Comparison of ENCODE assay signal across 24 mouse cellular contexts in genomic region chr6:98996346-98996745, GRCm38 (mm10).
DNase-seq lines count a peak whose midpoint lies in the region; ATAC-seq and TF ChIP-seq lines count a peak whose summit lies in the region.
"Had no signal": no experiment of that assay in that cellular context is flagged by ENCODE, and none has a peak within 500 bp of the region (broad histone marks: within the 10 kb centered on the region; RNA-seq: fewer than 3 reads in every experiment).

No protein-coding gene starts in this region.

- TF ChIP-seq CTCF in liver, adult 2 months (IDR thresholded peaks at IDR 0.05; ENCODE audit: low read depth, low read length) = no peak

- H3K4me1 ChIP-seq in liver, adult 2 months (ENCODE audit: control insufficient read depth, insufficient read depth, low read length) = no peaks in the 10 kb centered on the region; the same call in 1 of the 2 replicates
- peaks cover 15% of the 10 kb centered on the region for H3K4me1 ChIP-seq in liver, embryonic 11.5 days (replicated peaks; ENCODE audit: control insufficient read depth, insufficient read depth, low read length)
- H3K4me1 ChIP-seq in forebrain, embryonic 14.5 days (ENCODE audit: control insufficient read depth, insufficient read depth, low read length) = peaks cover 19% of the 10 kb centered on the region

- no peak for ATAC-seq in liver, embryonic 11.5 days (replicated peaks; ENCODE audit: low FRiP score)
- ATAC-seq in megakaryocyte, adult 5-6 weeks (ENCODE audit: poor library complexity, severe bottlenecking) = peak; percentile 41; the same call in 1 of the 2 replicates
- ATAC-seq in forebrain, embryonic 14.5 days = no peak
- ATAC-seq: forebrain, embryonic 15.5 days; hindbrain, postnatal 0 days; inflammation-experienced regulatory T-cells, adult 6 months had no signal

- WGBS in liver, adult 2 months = 90% methylated on average over 1 of the region's 1 CpGs
- 69% methylated on average over 1 of the region's 1 CpGs for whole genome bisulfite sequencing in liver, embryonic 11.5 days
- WGBS in forebrain, embryonic 14.5 days = 87% methylated on average over 1 of the region's 1 CpGs

- no peak overlapping the region for H3K4me2 ChIP-seq in liver, embryonic 11.5 days
- H3K4me2 ChIP-seq in forebrain, embryonic 14.5 days (ENCODE audit: low read length) = no peak overlapping the region
- H3K4me2 ChIP-seq: embryonic facial prominence, embryonic 12.5 days; embryonic facial prominence, embryonic 15.5 days; forebrain, embryonic 15.5 days; heart, embryonic 13.5 days; hindbrain, embryonic 14.5 days had no signal

- H3K27ac ChIP-seq in liver, adult 2 months (replicated peaks; ENCODE audit: insufficient read depth, low read depth, low read length) = no peak overlapping the region
- no peak overlapping the region for H3K27ac ChIP-seq in liver, embryonic 11.5 days (ENCODE audit: low read depth, low read length)
- H3K27ac ChIP-seq in forebrain, embryonic 14.5 days (ENCODE audit: low read depth, low read length) = no peak overlapping the region
- H3K27ac ChIP-seq: embryonic facial prominence, embryonic 12.5 days; embryonic facial prominence, embryonic 15.5 days; forebrain, embryonic 15.5 days; heart, adult 2 months; heart, embryonic 10.5 days; hindbrain, embryonic 14.5 days; hindbrain, postnatal 0 days had no signal

- peaks cover 2% of the 10 kb centered on the region; the same call in 1 of the 2 replicates for H3K36me3 ChIP-seq in liver, adult 2 months (ENCODE audit: control insufficient read depth, insufficient read depth, low read length)
- H3K36me3 ChIP-seq in liver, embryonic 11.5 days (ENCODE audit: control insufficient read depth, insufficient read depth, low read length) = no peaks in the 10 kb centered on the region
- no peaks in the 10 kb centered on the region; the same call in 1 of the 2 replicates for H3K36me3 ChIP-seq in forebrain, embryonic 14.5 days (ENCODE audit: control insufficient read depth, insufficient read depth, low read length)
- H3K36me3 ChIP-seq: embryonic facial prominence, embryonic 12.5 days; embryonic facial prominence, embryonic 15.5 days; forebrain, embryonic 15.5 days had no signal

- no peak for TF ChIP-seq POLR2A in liver, adult 2 months (IDR thresholded peaks at IDR 0.05; ENCODE audit: extremely low read depth, insufficient read depth, low read length)

- no peaks in the 10 kb centered on the region for H3K9me3 ChIP-seq in liver, embryonic 11.5 days (ENCODE audit: control insufficient read depth, low read length)
- no peaks in the 10 kb centered on the region for H3K9me3 ChIP-seq in forebrain, embryonic 14.5 days (replicated peaks; ENCODE audit: control insufficient read depth, low read length)
- H3K9me3 ChIP-seq: embryonic facial prominence, embryonic 12.5 days; embryonic facial prominence, embryonic 15.5 days; forebrain, embryonic 15.5 days; heart, embryonic 10.5 days; heart, embryonic 13.5 days had no signal

- no peak overlapping the region for H3K9ac ChIP-seq in liver, adult 2 months (ENCODE audit: low read depth, low read length)
- no peak overlapping the region for H3K9ac ChIP-seq in liver, embryonic 11.5 days (ENCODE audit: low read depth, low read length)
- H3K9ac ChIP-seq in forebrain, embryonic 14.5 days (ENCODE audit: low read length) = no peak overlapping the region
- H3K9ac ChIP-seq: embryonic facial prominence, embryonic 12.5 days; embryonic facial prominence, embryonic 15.5 days; forebrain, embryonic 15.5 days; heart, embryonic 13.5 days; hindbrain, embryonic 14.5 days had no signal

- peaks cover 31% of the 10 kb centered on the region for H3K79me2 ChIP-seq in liver, adult 2 months (ENCODE audit: control insufficient read depth, insufficient read depth, low read length)

- DNase-seq in liver, adult 2 months (ENCODE audit: extremely low read depth, low read depth, low spot score) = peak; percentile 29
- DNase-seq in liver, embryonic 11.5 days (ENCODE audit: low spot score) = no peak
- DNase-seq in A20 (ENCODE audit: low read depth, low spot score) = peak; percentile 58
- DNase-seq in ovary, postnatal 10 days (ENCODE audit: low spot score) = no peak
- DNase-seq in forebrain, embryonic 14.5 days (ENCODE audit: low spot score) = no peak
- DNase-seq: adrenal gland, adult 2 months; adrenal gland, postnatal 14 days; cerebellum, adult 11 months; cerebellum, adult 2 months; cerebellum, adult 9-11 months; cerebellum, postnatal 25 days; gastrocnemius, postnatal 25 days; heart, adult 2 months; heart, postnatal 14 days; heart, postnatal 4 days had no signal

- no peak overlapping the region for H3K4me3 ChIP-seq in liver, adult 2 months (ENCODE audit: insufficient read depth, low read depth, low read length)
- no peak overlapping the region for H3K4me3 ChIP-seq in liver, embryonic 11.5 days (ENCODE audit: low read depth, low read length)
- H3K4me3 ChIP-seq in forebrain, embryonic 14.5 days (ENCODE audit: low read depth, low read length) = no peak overlapping the region
- H3K4me3 ChIP-seq: embryonic facial prominence, embryonic 12.5 days; embryonic facial prominence, embryonic 15.5 days; forebrain, embryonic 15.5 days; heart, adult 2 months; heart, embryonic 10.5 days; heart, embryonic 13.5 days had no signal

- no peaks in the 10 kb centered on the region for H3K27me3 ChIP-seq in liver, adult 2 months (ENCODE audit: control insufficient read depth, insufficient read depth, low read length)
- no peaks in the 10 kb centered on the region for H3K27me3 ChIP-seq in liver, embryonic 11.5 days (replicated peaks; ENCODE audit: control insufficient read depth, insufficient read depth, low read length)
- H3K27me3 ChIP-seq in forebrain, embryonic 14.5 days (replicated peaks; ENCODE audit: control insufficient read depth, insufficient read depth, low read length) = no peaks in the 10 kb centered on the region
- H3K27me3 ChIP-seq: embryonic facial prominence, embryonic 12.5 days; embryonic facial prominence, embryonic 15.5 days; forebrain, embryonic 15.5 days; heart, embryonic 13.5 days had no signal

Comparison
In these comparisons a context has a peak if more than half of its experiments do, and no peak if none do; other contexts are left out.
1. DNase-seq: peak in liver, adult 2 months (single experiment) and A20 (single experiment); none in liver, embryonic 11.5 days (single experiment), ovary, postnatal 10 days (single experiment) and forebrain, embryonic 14.5 days (single experiment).